Mouse (Mus musculus) liver, embryonic 14.5 days (tissue): ENCODE data around the gene Nmrk1.

Experiments used
- CTCF ChIP-seq: IDR thresholded peaks from 2 replicates; pipeline ENCODE4 v1.5.1; 2016; ENCODE audit warnings: antibody characterized with exemption, low read depth, control low read depth
- EP300 ChIP-seq: IDR thresholded peaks from 2 replicates; pipeline ENCODE4 v1.6.1; 2016; ENCODE audit warnings: antibody characterized with exemption, low read depth

- TF ChIP-seq CTCF (no peak), EP300 (no peak)
Measured at GRCm38 (mm10) chr19:18599650-18600049, 32.1 kb upstream of the Nmrk1 start.
